Mouse (Mus musculus) testis, postnatal 10 days (tissue): ENCODE data around the gene Zfp131.
A peak's percentile ranks its signal among the peaks of the same experiment; 100 is the strongest.

ENCODE experiments used
- DNase-seq: peaks from one replicate; pipeline ENCODE4 v3.0.0; 2021; ENCODE audit warnings: low spot score

Zfp131 gene

GRCm38 (mm10) chr13:119755141-119755547 is 35.5 kb downstream of the Zfp131 start:
- DNase-seq = peak; percentile 44

- DNase-seq = no peak
These were observed 36.1 kb downstream of the Zfp131 start for GRCm38 (mm10) chr13:119754635-119755020.

- no peak for DNase-seq
These were observed 36.6 kb downstream of the Zfp131 start for GRCm38 (mm10) chr13:119753859-119754634.

- no peak for DNase-seq
These were observed 43.8 kb downstream of the Zfp131 start for GRCm38 (mm10) chr13:119746930-119747329.

GRCm38 (mm10) chr13:119743470-119743869 is 47.2 kb downstream of the Zfp131 start:
- no peak for DNase-seq

DNA sequence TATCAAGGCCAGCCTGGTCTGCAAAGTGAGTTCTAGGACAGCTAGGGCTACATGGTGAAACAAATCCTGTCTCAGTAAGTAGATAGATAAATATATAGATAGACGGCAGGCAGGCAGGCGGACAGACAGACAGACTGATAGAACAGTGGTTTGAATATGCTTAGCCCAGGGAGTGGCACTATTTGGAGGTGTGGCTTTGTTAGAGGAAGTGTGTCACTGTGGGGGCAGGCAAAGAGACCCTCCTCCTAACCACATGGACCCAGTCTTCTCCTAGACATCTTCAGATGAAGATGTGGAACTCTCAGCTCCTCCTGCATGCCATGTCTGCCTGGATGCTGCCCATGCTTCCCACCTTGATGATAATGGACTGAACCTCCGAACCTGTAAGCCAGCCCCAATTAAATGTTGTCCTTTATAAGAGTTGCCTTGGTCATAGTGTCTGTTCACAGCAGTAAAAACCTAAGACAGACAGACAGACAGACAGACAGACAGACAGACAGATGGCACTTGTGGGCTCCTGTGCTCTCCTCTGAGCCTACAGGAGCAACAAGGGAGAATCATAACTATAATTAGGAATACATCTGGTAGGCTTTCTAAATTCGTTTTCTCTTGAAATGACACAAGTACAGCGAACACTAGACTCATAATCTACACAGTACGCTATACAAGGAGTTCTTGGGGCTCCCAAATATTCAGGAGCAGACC is 47.8 kb downstream of the Zfp131 start:
- no peak for DNase-seq

DNA sequence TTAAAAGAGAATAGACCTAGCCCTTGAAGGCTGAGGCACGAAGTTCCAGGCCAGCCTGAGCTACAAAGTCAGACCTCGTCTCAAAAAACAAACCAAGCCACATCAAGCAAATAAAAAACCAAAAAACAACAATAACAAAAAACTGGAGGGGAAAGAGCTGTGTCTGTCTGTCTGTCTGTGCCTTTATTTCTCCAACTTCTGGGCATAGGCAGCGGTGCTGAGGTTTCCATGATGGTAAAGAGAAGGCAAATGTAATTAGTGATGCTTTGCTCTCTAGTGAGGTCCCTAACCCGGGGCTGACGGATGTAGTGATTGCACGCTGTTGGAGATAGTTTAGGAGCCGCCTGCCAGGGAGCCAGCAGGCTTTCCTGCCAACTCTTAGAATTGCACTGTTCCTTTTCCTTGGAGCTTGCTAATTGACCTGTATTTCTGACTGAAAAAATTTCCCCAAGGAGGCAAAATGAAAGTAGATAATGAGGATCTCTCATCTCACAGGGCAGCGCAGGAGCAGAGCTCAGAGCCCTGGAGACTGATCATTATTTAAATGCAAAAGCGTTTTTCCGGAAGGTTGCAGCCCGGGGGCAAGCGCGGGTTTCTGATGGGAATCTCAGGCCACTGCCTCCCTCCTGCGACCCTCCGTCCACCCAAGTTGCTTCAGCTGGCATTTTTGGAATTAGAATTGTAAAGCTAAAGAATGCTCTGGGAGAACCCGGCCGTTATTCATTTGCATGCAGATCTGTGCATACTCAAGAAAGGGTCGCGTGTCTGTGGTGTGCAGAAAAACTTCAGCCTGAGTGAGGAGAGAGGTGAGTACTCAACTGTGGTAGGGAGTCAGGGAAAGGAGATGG is 49.1 kb downstream of the Zfp131 start:
- no peak for DNase-seq

DNA sequence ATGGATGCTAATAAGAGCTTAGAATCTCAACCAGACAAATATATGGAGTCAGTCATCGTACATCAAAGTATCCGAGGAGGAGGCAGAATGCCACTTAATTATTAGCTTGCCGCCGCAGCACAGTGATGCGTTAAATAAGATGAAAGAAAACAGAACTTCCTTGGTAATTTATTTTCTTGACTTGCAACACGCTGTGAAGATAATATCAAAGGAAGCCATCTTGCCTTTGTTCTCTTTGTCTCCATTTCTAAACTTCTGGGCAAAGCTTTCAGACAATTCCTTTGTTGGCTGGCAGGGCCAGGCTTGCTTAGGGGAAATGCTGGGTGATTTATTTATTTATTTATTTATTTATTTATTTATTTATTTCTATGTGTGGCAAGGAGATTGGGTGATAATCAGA is 59.2 kb downstream of the Zfp131 start:
- no peak for DNase-seq

DNA sequence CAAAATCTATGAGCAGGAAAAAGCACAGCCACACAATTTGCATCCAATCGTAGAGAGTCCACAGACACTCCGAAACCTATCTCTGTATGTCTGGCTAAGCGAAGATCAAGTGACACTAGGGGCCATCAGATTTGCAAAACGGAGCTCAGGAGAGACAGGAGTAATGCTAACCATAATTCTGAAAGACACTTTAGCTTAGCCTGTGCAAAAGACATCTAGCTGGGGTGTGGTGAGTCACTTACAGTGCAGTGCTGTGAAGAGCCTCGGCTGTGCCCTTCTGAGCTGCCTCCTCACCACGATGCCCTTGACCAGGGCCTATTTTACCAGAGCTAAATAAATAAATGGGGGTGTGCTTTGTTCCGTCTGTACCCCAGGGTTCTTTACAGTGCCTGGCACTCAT is 61.3 kb downstream of the Zfp131 start:
- no peak for DNase-seq

DNA sequence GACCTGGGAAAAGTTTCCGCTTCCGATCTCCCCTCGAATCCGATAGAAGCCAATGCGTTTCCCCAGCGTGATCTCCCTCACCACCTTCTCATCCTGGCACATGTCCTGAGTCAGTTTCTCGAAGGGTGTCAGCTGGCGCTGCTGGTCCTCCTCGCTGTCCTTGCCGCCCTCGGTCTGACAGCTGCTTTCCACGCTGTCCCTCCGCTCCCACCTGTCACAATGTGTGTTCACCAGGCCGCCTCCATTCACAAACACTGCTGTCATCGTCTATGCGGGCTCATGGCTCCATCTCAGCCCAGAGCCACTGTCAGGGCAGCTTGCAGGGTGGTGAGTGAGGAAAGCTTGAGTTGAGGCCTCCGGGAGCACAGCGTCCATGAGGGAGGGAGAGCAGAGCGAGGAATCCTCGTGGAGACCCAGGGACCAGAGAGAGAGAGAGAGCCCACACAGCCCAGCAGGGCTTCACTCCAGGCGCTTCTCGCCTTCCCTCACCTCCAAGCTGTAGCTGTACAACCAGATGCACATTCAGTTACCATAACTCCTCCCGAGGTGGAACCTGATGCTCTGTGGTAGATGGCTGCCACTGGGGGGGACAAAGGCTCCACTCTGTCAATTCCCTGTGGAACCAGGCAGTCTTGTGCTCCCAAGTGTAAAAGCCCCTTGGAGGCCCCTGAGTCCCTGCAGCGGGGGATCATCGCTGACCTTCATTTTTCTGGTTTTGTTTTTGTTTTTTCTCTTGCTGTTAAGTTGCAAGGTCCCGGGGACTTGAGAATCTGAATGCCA is 62.9 kb downstream of the Zfp131 start:
- no peak for DNase-seq

DNA sequence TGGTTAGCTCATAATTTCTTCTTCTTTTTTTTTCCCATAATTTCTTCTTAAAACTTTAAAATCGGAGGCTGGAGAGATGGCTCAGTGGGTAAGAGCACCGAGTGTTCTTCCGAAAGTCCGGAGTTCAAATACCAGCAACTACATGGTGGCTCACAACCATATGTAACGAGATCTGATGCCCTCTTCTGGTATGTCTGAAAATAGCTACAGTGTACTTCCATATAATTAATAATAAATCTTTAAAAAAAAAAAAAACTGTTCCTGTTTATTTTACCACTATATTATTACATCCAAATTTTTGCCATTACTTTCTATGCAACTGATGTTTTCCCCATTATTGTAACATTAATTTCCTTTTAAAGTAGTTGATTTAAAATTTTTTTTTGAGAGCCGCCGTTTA is 66.1 kb downstream of the Zfp131 start:
- DNase-seq = no peak

- DNase-seq = no peak
These were observed 67.3 kb downstream of the Zfp131 start for GRCm38 (mm10) chr13:119723368-119723767.

GRCm38 (mm10) chr13:119722447-119722846 is 68.2 kb downstream of the Zfp131 start:
- no peak for DNase-seq

DNA sequence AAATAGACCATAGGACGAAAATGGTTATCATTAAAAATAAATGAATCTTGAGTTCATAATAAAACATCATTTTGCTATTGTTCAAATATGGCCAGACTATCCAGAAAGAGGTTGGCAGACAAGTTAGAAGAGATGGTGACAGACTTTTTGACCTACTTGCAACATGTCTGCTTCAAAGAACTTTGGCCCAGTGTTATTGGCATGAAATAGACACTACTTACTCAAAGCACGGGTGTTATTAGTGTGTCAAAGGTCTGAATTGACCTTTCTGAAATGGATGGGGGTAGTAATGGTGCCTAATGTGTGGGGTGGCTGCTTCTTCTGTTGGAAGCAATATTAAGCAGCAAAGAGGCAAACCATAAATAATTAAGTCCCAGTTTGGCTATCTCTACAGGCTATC is 74.6 kb downstream of the Zfp131 start:
- no peak for DNase-seq
